Mouse (Mus musculus) midbrain, embryonic 13.5 days (tissue): Measurements from ENCODE around the gene Rnf38. TPM values are rescaled to one million over a fixed set of nuclear protein-coding genes. Genes with fewer than 3 reads are reported as not detected.

Experiments used
- ATAC-seq: fragments of 200-750 bp; cut with Nextera tagmentation; 2 replicates; pipeline ENCODE4 v1.8.0; 2017; ENCODE audit warnings: mild to moderate bottlenecking, moderate TSS enrichment, moderate library complexity
- H3K27ac ChIP-seq: fragments of 300-500 bp; sonication (generic); 2 replicates; pipeline ENCODE4 v1.5.1; 2015; ENCODE audit warnings: inconsistent platforms, mild to moderate bottlenecking, moderate library complexity
- H3K27me3 ChIP-seq: fragments of 300-500 bp; sonication (generic); 2 replicates; pipeline ENCODE4 v1.6.1; 2015; ENCODE audit warnings: mild to moderate bottlenecking, inconsistent platforms
- H3K36me3 ChIP-seq: fragments of 300-500 bp; sonication (generic); 2 replicates; pipeline ENCODE4 v1.6.1; 2015; ENCODE audit warnings: mild to moderate bottlenecking, inconsistent platforms
- H3K4me1 ChIP-seq: fragments of 300-500 bp; sonication (generic); replicated peaks from 2 replicates; pipeline ENCODE4 v1.6.1; 2015; ENCODE audit warnings: inconsistent platforms
- H3K4me2 ChIP-seq: fragments of 300-500 bp; sonication (generic); replicated peaks from 2 replicates; pipeline ENCODE4 v1.6.1; 2015; ENCODE audit warnings: moderate library complexity, mild to moderate bottlenecking, inconsistent platforms
- H3K4me3 ChIP-seq: fragments of 300-500 bp; sonication (generic); replicated peaks from 2 replicates; pipeline ENCODE4 v1.5.1; 2015; ENCODE audit warnings: mild to moderate bottlenecking, inconsistent platforms
- H3K9ac ChIP-seq: fragments of 300-500 bp; sonication (generic); replicated peaks from 2 replicates; pipeline ENCODE4 v1.6.1; 2015; ENCODE audit warnings: mild to moderate bottlenecking, inconsistent platforms
- H3K9me3 ChIP-seq: fragments of 300-500 bp; sonication (generic); 2 replicates; pipeline ENCODE4 v1.6.1; 2016; ENCODE audit warnings: mild to moderate bottlenecking, inconsistent platforms
- WGBS: fragments of 180-500 bp; shearing (Covaris S2); methylation state at CpG from one replicate; pipeline ENCODE4 v1.1.7; 2015; 5-methylcytosine and 5-hydroxymethylcytosine counted together
- polyA plus RNA-seq: library from polyadenylated mRNA; unstranded; fragments of >200 nt; fragmentation: Nextera tagmentation; extraction: Ambion mirVana; gene quantifications from 2 replicates; pipeline ENCODE4 v1.2.1, GENCODE M21; 2015

The Rnf38 gene
- polyA plus RNA-seq, 1 experiment from 2014 or later, result 50.6 TPM

DNA sequence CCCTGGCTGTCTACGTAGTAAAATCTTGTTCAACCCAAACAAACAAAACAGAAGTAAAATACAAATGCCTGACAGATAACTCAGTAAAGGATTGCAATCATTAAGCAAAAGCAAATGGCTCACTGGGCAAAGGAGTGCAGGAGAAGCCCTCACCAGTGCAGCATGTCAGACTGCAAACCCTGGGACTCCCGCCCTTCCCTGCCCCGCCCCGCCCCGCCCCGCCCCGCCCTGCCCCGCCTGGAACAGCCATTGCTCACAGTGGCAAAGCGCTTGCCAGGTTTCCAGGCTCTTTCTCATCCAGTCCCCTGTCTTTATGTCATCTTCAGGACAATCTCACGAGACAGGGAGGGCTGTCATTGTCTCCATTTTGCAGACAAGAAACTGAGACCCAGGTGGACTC lies 16.1 kb upstream of the Rnf38 start:
- H3K36me3 ChIP-seq, result no peaks in the 10 kb centered on the region
- H3K27ac ChIP-seq, result peak overlapping the region; percentile 80
- peaks cover 65% of the 10 kb centered on the region for H3K4me1 ChIP-seq
- H3K4me3 ChIP-seq, result peak overlapping the region; percentile 25
- H3K9me3 ChIP-seq, result no peaks in the 10 kb centered on the region
- 5% methylated on average over 10 of the region's 10 CpGs for WGBS
- H3K4me2 ChIP-seq, result peak overlapping the region; percentile 48
- H3K9ac ChIP-seq, result no peak overlapping the region; the same call in 1 of the 2 replicates
- no peaks in the 10 kb centered on the region for H3K27me3 ChIP-seq
- ATAC-seq, result peak; percentile 46; the same call in 1 of the 2 replicates

GRCm38 (mm10) chr4:44247051-44247939 lies 13.7 kb upstream of the Rnf38 start:
- no peaks in the 10 kb centered on the region for H3K9me3 ChIP-seq
- peak overlapping the region; percentile 13 for H3K4me3 ChIP-seq
- H3K4me1 ChIP-seq, result peaks cover 53% of the 10 kb centered on the region
- H3K27ac ChIP-seq, result peak overlapping the region; percentile 83
- 2% methylated on average over 18 of the region's 18 CpGs for WGBS
- H3K9ac ChIP-seq, result no peak overlapping the region
- no peaks in the 10 kb centered on the region for H3K27me3 ChIP-seq
- no peaks in the 10 kb centered on the region for H3K36me3 ChIP-seq
- peak overlapping the region; percentile 47 for H3K4me2 ChIP-seq
- peak; percentile 94 for ATAC-seq

DNA sequence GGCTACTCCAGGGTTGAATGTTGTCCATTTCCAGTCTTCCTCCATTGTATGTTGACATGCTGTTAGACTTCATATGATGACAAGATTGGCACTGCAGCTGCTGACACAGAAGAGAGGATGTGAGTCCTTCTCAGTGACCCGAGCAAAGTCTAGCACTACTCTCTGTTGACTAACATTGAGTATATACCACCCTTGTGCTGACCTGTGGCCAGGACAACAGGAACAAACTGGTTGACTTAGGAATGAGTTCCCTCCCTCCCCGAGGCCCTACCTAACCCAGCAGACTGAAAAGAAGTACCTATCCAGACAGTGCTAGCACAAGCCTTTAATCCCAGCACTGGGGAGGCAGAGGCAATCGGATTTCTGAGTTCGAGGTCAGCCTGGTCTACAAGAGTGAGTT lies 12.7 kb upstream of the Rnf38 start:
- no peak overlapping the region for H3K4me3 ChIP-seq
- no peak overlapping the region for H3K27ac ChIP-seq
- ATAC-seq, result no peak
- 88% methylated on average over 4 of the region's 4 CpGs for WGBS
- H3K27me3 ChIP-seq, result no peaks in the 10 kb centered on the region
- no peak overlapping the region for H3K9ac ChIP-seq
- H3K4me1 ChIP-seq, result peaks cover 43% of the 10 kb centered on the region
- H3K4me2 ChIP-seq, result no peak overlapping the region
- no peaks in the 10 kb centered on the region for H3K9me3 ChIP-seq
- H3K36me3 ChIP-seq, result no peaks in the 10 kb centered on the region

DNA sequence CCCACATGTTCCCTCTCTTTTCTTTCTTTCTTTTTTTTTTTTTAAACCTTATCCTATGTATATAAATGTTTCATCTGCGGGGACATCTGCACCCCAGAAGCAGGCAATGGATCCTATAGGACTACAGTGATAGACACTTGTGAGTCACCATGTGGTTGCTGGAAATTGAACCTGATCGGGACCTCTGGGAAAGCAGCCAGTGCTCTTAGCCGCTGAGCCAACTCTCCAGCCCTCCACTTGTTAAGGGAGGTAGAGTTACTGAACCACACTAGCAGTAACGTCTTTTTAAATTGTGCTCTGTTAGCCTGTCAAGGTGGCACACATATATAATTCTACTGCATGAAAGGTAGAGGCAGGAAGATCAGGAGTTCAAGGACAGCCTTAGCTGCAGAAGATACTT lies 8.0 kb upstream of the Rnf38 start:
- Histone ChIP-seq H3K27me3 (no peaks in the 10 kb centered on the region), H3K4me3 (no peak overlapping the region), H3K27ac (no peak overlapping the region), H3K9ac (no peak overlapping the region), H3K4me1 (0 out of 2 replicates have a peak, but pooled peaks cover 5% of the 10 kb centered on the region), H3K4me2 (no peak overlapping the region), H3K9me3 (no peaks in the 10 kb centered on the region), H3K36me3 (no peaks in the 10 kb centered on the region)
- ATAC-seq, result no peak
- 76% methylated on average over 4 of the region's 4 CpGs for WGBS

- Histone ChIP-seq H3K27ac (no peak overlapping the region), H3K9ac (no peak overlapping the region), H3K4me1 (peaks cover 30% of the 10 kb centered on the region), H3K4me3 (no peak overlapping the region), H3K9me3 (no peaks in the 10 kb centered on the region), H3K4me2 (no peak overlapping the region), H3K27me3 (no peaks in the 10 kb centered on the region), H3K36me3 (no peaks in the 10 kb centered on the region)
- ATAC-seq, result no peak
- 69% methylated on average over 2 of the region's 2 CpGs for WGBS
These were observed 2.4 kb upstream of the Rnf38 start for GRCm38 (mm10) chr4:44235946-44236345.

DNA sequence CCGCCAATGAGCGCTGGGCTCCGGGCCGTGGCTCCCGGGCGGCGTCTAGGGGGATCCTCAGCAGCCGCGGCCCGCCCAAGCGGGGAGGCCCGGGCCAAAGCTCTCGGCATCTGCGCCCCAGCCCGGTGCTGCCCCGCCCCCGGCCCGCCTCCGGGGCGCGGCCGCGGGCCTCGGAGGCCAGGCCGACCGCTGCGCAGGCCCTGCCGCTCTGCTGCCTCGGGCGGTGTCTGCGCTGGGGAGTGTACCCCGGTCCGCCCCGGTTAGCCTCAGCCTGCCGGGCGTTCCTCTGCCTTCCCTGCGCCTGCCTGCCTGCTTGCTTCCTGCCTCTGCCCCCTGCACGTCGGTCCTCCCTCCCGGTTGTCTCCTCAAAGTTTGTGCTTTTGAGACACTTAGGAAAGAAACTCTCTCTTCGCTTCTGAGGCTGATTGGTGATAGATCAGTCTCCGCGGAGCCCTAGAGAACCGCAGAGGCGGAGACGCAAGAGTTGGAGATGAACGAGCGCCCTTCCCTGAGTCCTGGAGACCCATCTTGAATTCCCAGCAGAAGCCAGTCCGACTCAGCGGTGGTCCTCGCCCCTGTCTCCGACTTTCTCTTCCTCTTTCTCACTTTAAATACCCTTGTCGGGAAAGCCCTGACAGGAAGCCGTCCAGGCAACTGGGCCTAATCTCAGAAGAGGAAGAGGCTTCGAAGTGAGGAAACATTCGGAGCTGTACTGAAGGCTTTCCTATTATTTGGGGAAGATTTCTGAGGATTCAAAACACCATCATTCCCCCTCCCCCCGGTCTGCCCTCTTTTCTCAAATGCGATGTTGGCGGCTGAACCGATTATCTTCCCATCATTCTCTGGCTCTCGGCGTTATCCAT lies 646 bp upstream of the Rnf38 start:
- H3K4me3 ChIP-seq, result peak overlapping the region; percentile 85
- H3K27ac ChIP-seq, result peak overlapping the region; percentile 91
- peak overlapping the region; percentile 86 for H3K9ac ChIP-seq
- H3K4me2 ChIP-seq, result peak overlapping the region; percentile 89
- WGBS, result under 1% methylated on average over 62 of the region's 62 CpGs
- H3K27me3 ChIP-seq, result no peaks in the 10 kb centered on the region
- no peaks in the 10 kb centered on the region for H3K36me3 ChIP-seq
- ATAC-seq, result peak; percentile 97
- no peaks in the 10 kb centered on the region for H3K9me3 ChIP-seq
- H3K4me1 ChIP-seq, result peaks cover 39% of the 10 kb centered on the region

- H3K36me3 ChIP-seq, result no peaks in the 10 kb centered on the region
- WGBS, result under 1% methylated on average over 48 of the region's 68 CpGs
- H3K9ac ChIP-seq, result peak overlapping the region; percentile 86
- peak; percentile 62 for ATAC-seq
- H3K4me1 ChIP-seq, result peaks cover 46% of the 10 kb centered on the region
- peak overlapping the region; percentile 85 for H3K4me3 ChIP-seq
- no peaks in the 10 kb centered on the region for H3K9me3 ChIP-seq
- H3K27me3 ChIP-seq, result no peaks in the 10 kb centered on the region
- H3K4me2 ChIP-seq, result peak overlapping the region; percentile 89
- peak overlapping the region; percentile 91 for H3K27ac ChIP-seq
These were observed 547 bp downstream of the Rnf38 start for GRCm38 (mm10) chr4:44232771-44233712.

DNA sequence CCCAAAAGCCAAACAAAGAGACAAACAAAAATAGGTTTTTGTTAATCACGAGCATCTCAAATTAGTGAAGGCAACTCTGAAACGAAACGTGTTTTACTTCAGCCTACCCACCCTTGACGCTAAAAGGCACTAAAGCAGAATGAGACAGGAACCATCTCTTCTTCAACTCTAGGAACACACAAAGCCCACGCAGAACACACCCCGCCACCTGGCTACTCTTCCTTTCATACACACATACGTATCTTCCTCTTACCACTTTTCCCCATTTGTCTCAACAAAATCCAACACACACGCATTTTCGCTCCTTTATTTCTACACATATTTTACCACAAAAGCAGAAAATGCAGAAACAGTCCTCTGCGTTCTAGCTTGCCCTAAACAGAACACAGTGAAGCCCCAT lies 8.5 kb downstream of the Rnf38 start:
- no peak overlapping the region for H3K4me3 ChIP-seq
- H3K4me2 ChIP-seq, result no peak overlapping the region
- no peaks in the 10 kb centered on the region for H3K27me3 ChIP-seq
- 90% methylated on average over 10 of the region's 10 CpGs for WGBS
- no peak overlapping the region for H3K9ac ChIP-seq
- H3K27ac ChIP-seq, result no peak overlapping the region
- H3K4me1 ChIP-seq, result peaks cover 42% of the 10 kb centered on the region
- ATAC-seq, result no peak
- H3K36me3 ChIP-seq, result no peaks in the 10 kb centered on the region
- H3K9me3 ChIP-seq, result no peaks in the 10 kb centered on the region

GRCm38 (mm10) chr4:44224141-44224540 lies 9.4 kb downstream of the Rnf38 start:
- no peaks in the 10 kb centered on the region for H3K9me3 ChIP-seq
- no peak overlapping the region; the same call in 1 of the 2 replicates for H3K27ac ChIP-seq
- no peaks in the 10 kb centered on the region for H3K36me3 ChIP-seq
- H3K9ac ChIP-seq, result no peak overlapping the region
- WGBS, result 23% methylated on average over 9 of the region's 9 CpGs
- peaks cover 38% of the 10 kb centered on the region for H3K4me1 ChIP-seq
- no peak overlapping the region for H3K4me2 ChIP-seq
- no peaks in the 10 kb centered on the region for H3K27me3 ChIP-seq
- ATAC-seq, result no peak
- H3K4me3 ChIP-seq, result no peak overlapping the region

DNA sequence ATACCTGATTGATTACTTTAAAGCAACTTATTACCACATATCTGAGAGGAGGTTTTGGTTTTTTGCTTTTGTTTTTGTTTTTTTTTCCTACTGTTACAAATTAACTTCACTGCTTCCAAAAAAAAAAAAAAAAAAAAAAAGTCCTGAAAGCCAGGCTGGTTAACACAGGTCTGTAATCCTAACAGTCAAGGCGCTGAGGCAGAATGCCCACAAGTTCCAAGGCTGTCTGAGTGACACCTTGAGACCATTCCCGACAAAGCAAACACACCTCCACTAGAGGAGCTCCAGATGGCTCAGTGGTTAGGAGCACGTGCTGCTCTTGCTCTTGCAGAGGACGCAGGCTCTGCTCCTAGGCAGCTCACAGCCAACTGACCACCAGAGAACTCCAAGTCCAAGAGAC lies 10.1 kb downstream of the Rnf38 start:
- WGBS, result 68% methylated on average over 4 of the region's 4 CpGs
- Histone ChIP-seq H3K4me2 (no peak overlapping the region), H3K27ac (no peak overlapping the region), H3K4me3 (no peak overlapping the region), H3K36me3 (no peaks in the 10 kb centered on the region), H3K27me3 (no peaks in the 10 kb centered on the region), H3K9ac (no peak overlapping the region), H3K4me1 (peaks cover 34% of the 10 kb centered on the region), H3K9me3 (no peaks in the 10 kb centered on the region)
- ATAC-seq, result no peak

DNA sequence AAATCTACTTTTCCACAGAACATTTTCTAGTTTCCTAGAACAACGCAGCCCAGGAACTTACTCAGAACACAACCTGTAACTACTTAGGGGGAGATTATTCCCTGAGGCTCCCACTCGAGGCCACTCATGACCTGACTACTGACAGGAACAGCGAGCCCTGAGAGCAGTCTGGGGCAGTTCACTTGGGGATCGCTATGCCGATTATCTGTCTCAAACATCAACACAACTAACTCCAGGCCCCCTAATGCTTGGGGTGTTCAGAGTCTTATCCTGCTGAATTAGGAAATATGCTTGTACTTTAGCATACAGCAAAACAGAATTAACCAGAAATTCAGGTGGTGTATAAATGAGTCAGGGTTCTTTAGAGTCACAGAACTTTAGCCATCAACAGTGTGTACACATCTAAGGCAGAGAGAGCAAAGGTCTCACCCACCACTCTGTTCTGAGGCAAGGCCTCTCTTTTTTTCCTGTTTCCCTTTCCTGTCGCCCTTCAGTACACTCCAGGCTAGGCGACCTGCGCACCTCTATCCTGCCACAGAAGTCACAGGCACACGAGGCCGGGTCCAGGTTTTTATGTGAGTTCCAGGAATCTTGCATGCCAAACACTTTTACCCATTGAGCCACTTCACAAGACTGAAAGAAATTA lies 16.7 kb downstream of the Rnf38 start:
- no peaks in the 10 kb centered on the region for H3K9me3 ChIP-seq

More for the DNA sequence above, 16.7 kb downstream of the Rnf38 start:
- no peaks in the 10 kb centered on the region for H3K36me3 ChIP-seq
- H3K27ac ChIP-seq, result no peak overlapping the region
- H3K4me1 ChIP-seq, result no peaks in the 10 kb centered on the region
- no peak overlapping the region for H3K4me3 ChIP-seq
- H3K9ac ChIP-seq, result no peak overlapping the region
- ATAC-seq, result no peak
- WGBS, result 74% methylated on average over 10 of the region's 10 CpGs
- H3K27me3 ChIP-seq, result no peaks in the 10 kb centered on the region
- H3K4me2 ChIP-seq, result no peak overlapping the region
